Mouse (Mus musculus) testis, adult 2 months (tissue): ENCODE results near the gene Atg16l2.

Experiments used
- CTCF ChIP-seq: fragments of 200-500 bp; IDR thresholded peaks from 2 replicates; pipeline ENCODE4 v1.5.1; 2012; ENCODE audit warnings: low read depth, mild to moderate bottlenecking, inconsistent platforms, low read length, moderate library complexity; ENCODE audit not compliant: control insufficient read depth, insufficient read depth, insufficient replicate concordance
- POLR2A ChIP-seq: fragments of 200-500 bp; IDR thresholded peaks from 2 replicates; pipeline ENCODE4 v1.6.1; 2012; ENCODE audit warnings: low read depth, mild to moderate bottlenecking, inconsistent platforms, low read length, moderate library complexity; ENCODE audit not compliant: control insufficient read depth

DNA sequence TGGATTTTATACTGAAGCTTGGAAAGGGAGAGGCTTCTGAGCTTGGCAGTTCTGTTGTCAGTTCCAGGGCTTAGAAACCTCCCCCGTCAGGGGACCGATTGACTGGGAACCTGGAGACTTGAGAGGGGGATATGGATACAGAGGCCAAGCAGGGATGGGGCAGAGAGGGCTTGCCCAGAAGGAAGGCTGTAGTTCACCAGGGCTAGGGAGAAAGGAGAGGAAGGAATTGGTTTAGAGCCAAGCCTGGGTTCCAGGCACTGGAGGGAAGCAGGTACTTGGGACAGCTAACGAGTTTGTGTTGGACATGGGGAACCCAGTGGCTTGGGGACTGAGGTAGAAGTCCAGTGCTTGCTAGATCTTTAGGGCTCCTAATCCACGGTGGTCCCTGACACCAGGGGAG, 27.6 kb upstream of the Atg16l2 start:
- TF ChIP-seq CTCF (no peak), POLR2A (no peak)
